Mouse (Mus musculus) G1E (cell line): ENCODE measurements around the gene Rpn1. TPM values are rescaled to one million over a fixed set of nuclear protein-coding genes. Genes with fewer than 3 reads are reported as not detected.
A peak's percentile ranks its signal among the peaks of the same experiment; 100 is the strongest.

ENCODE experiments used
- ATAC-seq: 2 replicates; pipeline ENCODE4 v1.8.0; 2016; ENCODE audit warnings: mild to moderate bottlenecking; ENCODE audit not compliant: insufficient number of reproducible peaks, poor library complexity, low FRiP score, severe bottlenecking; ENCODE audit errors: extremely low read depth
- DNase-seq: peaks from one replicate; pipeline ENCODE4 v3.0.0; 2012; ENCODE audit warnings: low spot score
- H3K27me3 ChIP-seq: 2 replicates; pipeline ENCODE4 v1.6.1; 2012; ENCODE audit warnings: mild to moderate bottlenecking, low read length, inconsistent platforms; ENCODE audit not compliant: insufficient read depth
- H3K36me3 ChIP-seq: replicated peaks from 2 replicates; pipeline ENCODE3; 2012; ENCODE audit warnings: mild to moderate bottlenecking, inconsistent platforms
- H3K4me1 ChIP-seq: 2 replicates; pipeline ENCODE4 v1.6.1; 2012; ENCODE audit warnings: low read depth, low read length, inconsistent platforms, mixed read lengths; ENCODE audit not compliant: insufficient read depth
- H3K4me3 ChIP-seq: 2 replicates; pipeline ENCODE4 v1.5.1; 2012; ENCODE audit warnings: low read depth, mild to moderate bottlenecking, inconsistent platforms, low read length, moderate library complexity, mixed read lengths
- H3K9me3 ChIP-seq: replicated peaks from 2 replicates; pipeline ENCODE4 v1.6.1; 2012; ENCODE audit warnings: inconsistent platforms
- CTCF ChIP-seq: IDR thresholded peaks from 2 replicates; pipeline ENCODE4 v1.5.1; 2012; ENCODE audit warnings: low read depth, low read length, inconsistent platforms, mixed read lengths
- GATA1 ChIP-seq: IDR thresholded peaks from 2 replicates; pipeline ENCODE4 v1.6.1; 2012; ENCODE audit warnings: borderline replicate concordance, low read length, inconsistent platforms, mixed read lengths
- GATA2 ChIP-seq: IDR thresholded peaks from 2 replicates; pipeline ENCODE4 v1.6.1; 2012; ENCODE audit warnings: low read depth, low read length, inconsistent platforms, borderline replicate concordance
- POLR2AphosphoS5 ChIP-seq: IDR thresholded peaks from 2 replicates; pipeline ENCODE4 v1.6.1; 2012; ENCODE audit warnings: low read depth, low read length, inconsistent platforms; ENCODE audit not compliant: insufficient replicate concordance
- TAL1 ChIP-seq: conservative IDR thresholded peaks from 2 replicates; pipeline ENCODE4 v1.6.1; 2012; ENCODE audit warnings: low read depth, low read length, inconsistent platforms, mixed read lengths
- polyA plus RNA-seq: library from polyadenylated mRNA; stranded (reverse); fragments of >175 nt; gene quantifications from 2 replicates; pipeline ENCODE4 v1.2.3, GENCODE M21; 2012
- total RNA-seq, 2 experiments: library from RNA; stranded (forward) in 1 of 2; stranded (reverse) in 1 of 2; fragments of 200-1000 nt in 1 of 2; fragments of >200 nt in 1 of 2; fragmentation: Nextera tagmentation in 1 of 2; gene quantifications; 2 replicates each; pipeline ENCODE4 v1.2.3; 2014 to 2017

The Rpn1 gene
- total and polyA plus RNA-seq, 3 experiments: 44.5 to 164 (median 156) TPM

DNA sequence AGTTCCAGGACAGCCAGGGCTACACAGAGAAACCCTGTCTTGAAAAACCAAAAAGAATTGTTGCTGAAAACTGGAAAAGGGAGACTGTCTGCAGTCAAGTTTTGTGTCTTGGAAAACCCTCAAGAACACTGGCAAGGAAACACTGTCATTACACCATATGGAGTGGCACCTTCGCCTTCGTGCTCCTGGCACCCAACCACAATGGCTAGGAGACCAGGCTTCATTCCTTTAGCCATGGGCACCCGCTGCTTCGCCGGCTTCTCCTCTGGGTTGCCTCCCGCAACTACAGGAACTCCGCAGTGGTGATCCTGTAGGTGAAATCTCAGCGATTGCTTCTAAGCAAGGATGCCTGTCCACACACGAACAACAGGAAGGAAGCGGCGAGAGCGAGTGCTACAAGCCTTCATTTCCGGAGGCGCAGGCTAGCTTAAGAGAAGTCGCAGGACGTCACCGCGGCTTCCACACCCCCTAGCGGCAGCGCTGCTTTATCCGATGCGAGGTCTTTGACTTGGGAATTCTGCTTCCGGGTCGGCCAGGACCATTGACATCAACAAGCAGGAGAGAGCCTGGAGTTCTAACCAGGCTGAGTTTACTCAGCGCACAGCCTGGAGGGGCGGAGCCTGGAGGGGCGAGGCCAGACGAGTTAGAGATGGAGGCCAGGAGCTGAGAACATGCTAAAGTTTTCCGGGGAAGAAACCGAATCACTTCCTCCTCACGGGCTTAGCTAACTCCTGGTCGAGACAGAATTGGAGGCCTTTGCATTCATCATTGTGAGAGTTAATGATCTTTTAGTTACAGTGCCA lies 9.3 kb upstream of the Rpn1 start:
- DNase-seq: peak; percentile 71
- TF ChIP-seq GATA2: no peak
- peak; percentile 71 for TF ChIP-seq CTCF
- TF ChIP-seq GATA1: no peak
- TF ChIP-seq TAL1: no peak
- TF ChIP-seq POLR2AphosphoS5: no peak

GRCm38 (mm10) chr6:88075960-88076517 lies 8.2 kb upstream of the Rpn1 start:
- H3K36me3 ChIP-seq: no peaks in the 10 kb centered on the region
- TF ChIP-seq TAL1: peak; percentile 48
- TF ChIP-seq CTCF: no peak
- no peak for TF ChIP-seq GATA1
- no peak for DNase-seq

More for the DNA sequence above, 9.3 kb upstream of the Rpn1 start:
- peak overlapping the region; percentile 74 for H3K4me3 ChIP-seq
- H3K36me3 ChIP-seq: no peaks in the 10 kb centered on the region
- ATAC-seq: peak; percentile 95
- H3K27me3 ChIP-seq: no peaks in the 10 kb centered on the region; the same call in 1 of the 2 replicates
- H3K9me3 ChIP-seq: no peaks in the 10 kb centered on the region
- peaks cover 15% of the 10 kb centered on the region for H3K4me1 ChIP-seq

DNA sequence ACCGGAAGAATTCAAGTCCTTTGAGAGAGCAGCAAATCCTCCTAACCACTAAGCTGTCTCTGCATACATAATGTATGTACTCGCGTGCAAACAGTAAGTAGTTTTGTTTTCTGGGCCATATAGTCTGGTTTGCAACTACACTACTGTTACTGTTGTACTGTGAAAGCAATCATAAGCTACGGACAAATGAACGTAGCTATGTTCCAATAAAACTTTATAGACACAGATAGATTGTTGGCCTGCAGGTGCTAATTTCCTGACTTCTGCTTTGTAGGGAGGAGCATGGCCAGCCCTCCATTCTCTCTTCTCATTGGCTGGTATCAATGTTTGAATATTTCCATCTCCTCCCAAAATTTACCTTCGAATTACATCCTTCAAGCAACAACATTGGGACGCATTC lies 1.2 kb upstream of the Rpn1 start:
- H3K36me3 ChIP-seq: peaks cover 22% of the 10 kb centered on the region
- H3K9me3 ChIP-seq: no peaks in the 10 kb centered on the region
- no peak for TF ChIP-seq GATA2
- TF ChIP-seq GATA1: no peak
- no peak for TF ChIP-seq TAL1
- no peak for TF ChIP-seq POLR2AphosphoS5
- no peak for TF ChIP-seq CTCF
- no peak for DNase-seq
- no peaks in the 10 kb centered on the region for H3K27me3 ChIP-seq
- ATAC-seq: no peak
- no peak overlapping the region for H3K4me3 ChIP-seq
- H3K4me1 ChIP-seq: peaks cover 43% of the 10 kb centered on the region

More at GRCm38 (mm10) chr6:88075960-88076517, 8.2 kb upstream of the Rpn1 start:
- peaks cover 21% of the 10 kb centered on the region for H3K4me1 ChIP-seq
- no peaks in the 10 kb centered on the region for H3K9me3 ChIP-seq
- no peak overlapping the region; the same call in 1 of the 2 replicates for H3K4me3 ChIP-seq
- no peak for ATAC-seq
- no peaks in the 10 kb centered on the region for H3K27me3 ChIP-seq

- DNase-seq: no peak
- Histone ChIP-seq H3K36me3 (peaks cover 28% of the 10 kb centered on the region), H3K9me3 (no peaks in the 10 kb centered on the region), H3K4me3 (peak overlapping the region; percentile 100; the same call in 1 of the 2 replicates), H3K4me1 (peaks cover 43% of the 10 kb centered on the region), H3K27me3 (no peaks in the 10 kb centered on the region)
- TF ChIP-seq TAL1 (no peak), GATA1 (no peak), GATA2 (no peak), CTCF (no peak), POLR2AphosphoS5 (no peak)
- ATAC-seq: no peak
These were observed 610 bp upstream of the Rpn1 start for GRCm38 (mm10) chr6:88083672-88084071.

DNA sequence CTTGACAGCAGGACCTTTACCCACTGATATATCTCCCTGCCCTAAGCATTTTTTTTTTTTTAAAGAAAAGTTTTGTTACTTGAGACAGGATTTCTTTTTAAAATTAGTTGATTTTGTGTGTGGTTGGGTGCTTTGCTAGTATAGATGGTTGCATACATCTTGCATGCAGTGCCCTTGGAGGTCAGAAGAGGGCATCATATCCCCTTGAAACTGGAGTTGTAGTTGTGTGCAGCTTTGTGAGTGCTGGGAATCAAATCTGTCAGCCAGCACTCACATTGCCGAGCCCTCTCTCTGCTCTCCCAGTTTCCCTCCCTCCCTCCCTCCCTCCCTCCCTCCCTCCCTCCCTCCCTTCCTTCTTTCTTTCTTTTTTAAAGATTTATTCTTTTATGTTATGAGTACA lies 4.7 kb downstream of the Rpn1 start:
- DNase-seq: no peak

GRCm38 (mm10) chr6:88095377-88095776 lies 11.1 kb downstream of the Rpn1 start:
- H3K4me1 ChIP-seq: peaks cover 8% of the 10 kb centered on the region; the same call in 1 of the 2 replicates
- H3K36me3 ChIP-seq: peaks cover 99% of the 10 kb centered on the region
- no peak overlapping the region for H3K4me3 ChIP-seq
- ATAC-seq (no peak), DNase-seq (no peak)
- no peaks in the 10 kb centered on the region for H3K27me3 ChIP-seq
- no peak for TF ChIP-seq GATA1
- no peak for TF ChIP-seq TAL1
- no peak for TF ChIP-seq POLR2AphosphoS5
- no peak for TF ChIP-seq CTCF
- no peak for TF ChIP-seq GATA2
- H3K9me3 ChIP-seq: no peaks in the 10 kb centered on the region

More for the DNA sequence above, 4.7 kb downstream of the Rpn1 start:
- Histone ChIP-seq H3K4me3 (no peak overlapping the region), H3K4me1 (peaks cover 30% of the 10 kb centered on the region), H3K9me3 (no peaks in the 10 kb centered on the region), H3K36me3 (peaks cover 79% of the 10 kb centered on the region), H3K27me3 (no peaks in the 10 kb centered on the region)
- TF ChIP-seq TAL1: no peak
- TF ChIP-seq POLR2AphosphoS5: no peak
- TF ChIP-seq GATA1: no peak
- no peak for TF ChIP-seq CTCF
- ATAC-seq: no peak
